Mouse (Mus musculus) regulatory T cell (primary cell): ENCODE results near the gene Eqtn.

ENCODE experiments used
- in situ Hi-C: fragments of 300-600 bp; cut with MboI, MseI; formaldehyde crosslinking; loops from one replicate; pipeline ENCODE4 v1.15.1; 2025; ENCODE audit warnings: high pct_unique_total_duplicates

Gene Eqtn

DNA sequence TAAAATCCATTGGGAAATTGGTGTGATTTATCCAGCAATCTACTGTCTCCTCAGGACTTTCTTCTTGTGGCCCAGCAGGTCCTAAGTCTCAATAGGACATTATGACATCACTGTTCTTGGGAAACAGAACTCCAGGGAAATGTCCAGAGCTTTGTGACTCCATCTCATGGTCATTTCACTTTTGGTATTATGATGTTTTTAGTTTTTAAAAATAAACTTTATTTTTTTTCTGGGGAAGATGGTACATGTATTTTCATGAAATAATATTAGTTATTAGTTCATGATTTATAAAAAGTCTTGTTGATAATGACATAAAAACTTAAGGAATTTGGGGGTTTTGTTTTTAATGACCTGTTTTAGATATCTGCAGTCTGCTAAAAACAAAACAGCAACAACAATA, at the start of gene Eqtn:
TSS of gene Eqtn (minus strand) at position 101 of the 400 bp plus-strand sequence.
- in situ Hi-C loops, result loop anchor here (25.0 kb wide), 1 partner anchor 341 kb away; no protein-coding TSS in a partner anchor

DNA sequence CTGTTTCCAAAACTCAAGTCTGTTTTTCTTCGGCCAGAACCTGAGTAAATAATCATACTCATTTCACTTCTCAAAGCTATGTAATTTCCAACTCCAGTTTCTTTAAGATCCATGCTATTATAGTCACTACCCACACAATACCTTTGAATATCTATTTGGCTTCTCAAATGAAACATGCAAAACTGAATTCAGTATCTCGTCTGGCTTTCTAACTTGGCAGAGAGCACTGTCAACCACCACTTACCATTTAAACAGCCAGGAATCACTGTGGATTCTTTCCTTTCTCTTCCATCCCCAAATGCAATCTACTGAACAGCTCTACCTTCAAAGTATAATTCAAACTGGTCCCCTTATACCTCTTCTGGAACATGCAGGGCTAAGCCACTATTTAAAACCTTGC, 44.7 kb upstream of the Eqtn start:
- in situ Hi-C loops, result no loop called here

DNA sequence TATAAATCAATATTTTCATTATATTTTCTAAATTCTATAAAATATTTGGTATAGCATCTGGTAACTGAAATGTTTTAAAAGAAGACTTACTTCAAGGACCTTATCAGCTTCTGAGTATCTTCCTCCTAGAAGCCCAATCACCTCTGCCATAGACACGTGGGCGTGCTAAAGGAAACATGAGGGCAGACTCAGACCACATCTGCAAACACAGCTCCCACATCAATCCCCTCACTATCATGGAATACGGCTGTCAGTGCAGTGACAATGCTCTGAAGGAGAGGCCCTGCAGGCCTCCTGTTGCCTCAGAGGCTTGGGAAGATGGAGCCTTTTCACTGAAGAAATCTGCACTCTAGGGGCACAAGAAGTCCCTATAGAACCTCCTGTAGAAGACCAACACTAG, 24.1 kb upstream of the Eqtn start:
- in situ Hi-C loops, result no loop called here

DNA sequence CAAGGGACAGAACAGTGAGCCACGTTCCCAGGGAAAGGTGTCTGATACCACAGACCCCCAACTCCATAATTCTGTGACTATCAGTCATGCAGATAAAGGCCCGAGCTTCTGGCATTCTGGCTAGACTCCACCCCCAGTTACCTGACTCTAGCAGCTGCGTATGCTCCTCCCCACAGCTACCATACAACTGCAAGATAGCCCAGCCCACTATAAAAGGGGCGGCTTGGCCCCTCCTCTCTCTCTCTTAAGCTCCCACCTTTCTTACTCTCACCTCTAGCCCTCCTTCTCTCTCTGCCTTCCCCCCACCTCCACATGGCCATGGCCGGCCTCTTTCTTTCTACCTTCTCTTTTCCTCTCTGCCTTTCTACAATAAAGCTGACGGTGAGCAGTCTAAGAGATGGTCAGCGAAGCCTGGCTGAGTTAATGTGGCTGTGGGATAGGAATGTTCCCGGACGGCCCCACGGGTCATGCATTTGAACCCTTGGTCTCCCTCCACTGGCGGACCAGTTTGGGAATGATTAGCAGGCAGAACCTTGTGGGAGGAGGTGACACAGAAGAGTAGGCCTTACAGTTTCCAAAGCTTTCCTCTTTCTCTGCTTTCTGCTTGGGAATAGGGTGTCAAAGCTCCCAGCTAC, 12.7 kb upstream of the Eqtn start:
- in situ Hi-C loops, result loop anchor here (25.0 kb wide), 1 partner anchor 354 kb away; no protein-coding TSS in a partner anchor

DNA sequence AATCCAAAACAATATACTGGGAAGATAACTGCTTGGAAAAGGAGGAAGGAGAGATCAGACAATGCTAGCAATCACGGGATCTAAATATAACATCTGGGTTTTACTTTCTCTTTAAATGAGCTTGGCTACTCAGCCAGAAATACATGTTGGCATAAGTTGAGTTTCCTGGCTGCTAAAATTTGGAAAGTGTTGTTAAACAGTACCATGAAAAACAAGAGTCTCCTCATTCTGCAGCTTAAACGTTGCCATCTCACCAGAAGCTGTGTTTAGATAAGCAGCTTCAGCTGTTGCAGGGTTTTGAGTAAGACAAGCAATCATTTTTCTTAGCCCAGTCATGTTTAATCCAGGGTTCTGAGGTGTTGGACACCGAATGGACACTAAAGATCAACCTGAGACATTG, 26.9 kb downstream of the Eqtn start:
- in situ Hi-C loops, result no loop called here

DNA sequence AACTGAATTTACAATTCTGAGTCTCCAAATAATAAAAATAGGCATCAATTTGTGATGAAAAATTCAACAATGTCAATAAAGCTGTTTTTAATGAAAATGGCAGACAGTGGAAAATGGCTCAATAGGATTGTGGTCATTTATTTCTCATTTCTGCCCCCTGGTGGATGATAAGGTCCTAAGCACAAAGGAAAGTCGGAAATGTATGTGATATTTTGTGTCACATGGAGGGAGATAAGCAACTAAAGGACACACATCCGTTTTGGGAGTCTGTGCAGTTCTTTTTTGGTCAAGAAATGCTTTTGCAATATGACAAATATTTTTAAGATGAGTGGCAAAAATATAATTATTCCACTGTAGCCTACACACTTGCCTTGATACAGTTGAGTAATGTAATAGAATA, 27.9 kb downstream of the Eqtn start:
- in situ Hi-C loops, result no loop called here
